Mouse (Mus musculus): ENCODE measurements around the gene Ckap2l.

Ckap2l gene

DNA sequence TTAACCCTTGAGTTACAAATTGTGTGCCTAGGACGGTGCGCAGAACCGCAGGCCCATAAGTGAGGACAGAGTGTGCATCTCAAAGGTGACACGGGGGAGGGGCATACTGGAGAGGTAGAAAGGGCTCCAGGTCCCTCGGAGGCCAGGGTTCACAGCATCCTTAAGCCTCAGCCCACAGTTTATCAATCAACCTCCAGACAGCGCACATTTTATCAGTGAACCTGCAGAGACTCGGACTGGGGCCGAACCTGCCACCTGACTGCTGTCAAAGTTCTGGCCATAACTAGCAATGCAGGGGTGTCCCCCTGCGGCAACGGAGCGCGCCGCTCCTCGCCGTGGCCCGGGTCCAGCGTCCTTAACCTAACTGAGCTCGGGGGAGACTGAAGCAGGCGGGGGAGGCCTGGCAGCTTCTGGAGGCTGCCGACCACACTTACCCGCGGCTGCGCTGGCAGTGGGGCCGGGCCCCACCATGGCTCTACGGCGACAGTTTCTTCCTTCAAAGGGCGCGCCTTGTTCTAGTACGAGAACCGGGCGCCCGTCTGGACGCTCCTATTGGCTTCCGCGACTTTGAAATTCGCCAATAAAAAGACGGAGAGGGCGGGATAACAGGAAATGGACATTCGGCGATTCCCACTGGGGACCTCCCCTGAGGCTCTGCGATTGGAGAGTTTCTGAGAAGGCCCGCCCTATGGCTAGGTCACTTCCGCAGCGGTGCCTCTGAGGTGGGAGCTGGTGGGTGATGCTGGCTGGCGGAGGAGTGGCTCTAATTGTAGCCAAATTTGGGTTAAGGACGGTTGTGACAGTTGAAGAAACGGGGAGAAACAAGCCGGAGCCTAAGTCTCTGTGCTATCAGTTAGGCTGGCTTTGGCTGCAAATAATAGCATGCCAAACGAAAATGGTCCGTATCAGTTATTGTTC is at the start of gene Ckap2l:
Gene Ckap2l, minus strand, starts transcription at position 542 of the 918 bp plus-strand sequence.
- peak; percentile 97 for DNase-seq (ENCODE audit: low read depth, low spot score)

DNA sequence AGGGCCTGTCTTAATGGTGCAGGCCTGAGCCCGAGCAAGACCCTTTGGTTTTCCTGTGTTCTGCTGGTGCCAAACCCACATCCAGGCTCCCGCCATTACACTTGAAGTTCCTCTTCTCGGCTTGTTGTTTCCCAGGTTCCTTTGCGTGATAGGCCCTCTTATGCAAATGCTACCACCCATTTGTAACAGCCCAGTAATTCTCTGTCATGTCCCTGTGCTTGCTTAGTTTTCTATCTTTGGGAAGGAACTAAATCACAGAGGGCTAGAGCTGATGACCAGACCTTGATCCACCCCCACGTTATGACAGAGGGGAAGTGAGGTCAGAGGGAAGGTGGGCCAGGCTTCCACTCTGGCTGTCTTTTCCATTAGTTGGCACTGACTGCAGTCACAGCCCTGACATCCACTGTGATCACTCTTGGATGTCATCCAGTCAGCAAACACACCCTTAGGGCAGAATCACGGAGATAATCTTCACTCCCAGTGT is 41.2 kb upstream of the Ckap2l start:
- DNase-seq (ENCODE audit: low read depth, low spot score), result no peak

DNA sequence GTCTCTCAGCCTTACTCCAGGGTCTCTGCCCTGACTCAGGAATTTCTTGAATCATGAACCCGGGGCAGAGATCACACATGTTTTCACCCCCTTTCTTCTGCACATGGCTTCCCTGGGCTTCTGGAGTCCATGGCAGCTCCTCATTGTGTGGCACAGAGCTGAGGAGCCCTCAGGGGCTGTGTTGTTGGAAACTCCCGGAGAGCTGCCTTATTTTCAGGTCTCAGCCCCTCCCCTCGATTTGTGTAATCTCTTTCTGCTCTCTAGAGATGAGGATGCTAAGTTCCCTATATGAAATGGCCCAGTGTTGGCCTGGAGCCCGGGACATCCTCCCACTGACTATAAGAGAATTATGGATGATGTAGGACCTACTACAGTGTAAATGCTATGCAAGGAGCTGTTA is 36.5 kb upstream of the Ckap2l start:
- DNase-seq (ENCODE audit: low read depth, low spot score), result no peak

DNA sequence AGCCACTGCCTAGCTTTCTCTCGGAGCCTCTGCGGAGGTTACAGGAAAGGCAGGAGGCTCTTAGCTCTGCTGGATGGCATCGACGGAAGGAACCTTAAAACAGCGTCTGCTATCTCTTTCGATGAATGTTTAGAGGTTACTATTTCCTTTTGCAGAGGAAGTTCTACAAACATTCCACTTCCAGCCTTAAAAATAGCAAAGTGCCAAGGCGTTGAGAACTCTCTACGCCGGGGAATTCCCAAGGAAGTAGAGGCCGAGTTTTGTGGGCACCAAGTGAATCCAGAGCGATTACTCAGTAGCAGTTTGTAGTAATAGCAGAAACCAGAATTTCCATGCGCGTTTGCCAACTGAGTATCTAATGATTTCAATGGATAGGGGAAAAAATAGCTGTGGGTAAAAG is 33.5 kb upstream of the Ckap2l start:
- no peak for DNase-seq (ENCODE audit: low read depth, low spot score)

DNA sequence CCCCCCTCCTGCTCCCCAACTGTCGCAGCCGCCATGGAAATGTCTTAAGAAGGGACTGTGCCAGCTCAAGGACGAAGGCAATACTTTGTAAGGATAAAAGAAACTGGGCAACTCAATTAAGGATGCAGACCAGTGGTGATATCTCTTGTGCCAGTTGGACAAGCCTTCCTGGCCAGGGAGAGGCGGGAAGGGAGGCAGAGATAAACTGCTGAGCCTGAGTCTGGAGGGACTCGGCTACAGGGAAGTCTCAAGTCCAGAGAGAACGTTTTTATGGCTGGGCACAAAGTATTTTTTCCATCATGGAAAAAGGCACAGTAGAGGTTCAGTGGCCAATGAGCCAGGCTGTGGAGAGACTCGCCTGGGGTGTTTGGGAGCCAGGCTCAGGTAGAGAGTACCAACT is 33.0 kb upstream of the Ckap2l start:
- DNase-seq (ENCODE audit: low read depth, low spot score), result no peak

DNA sequence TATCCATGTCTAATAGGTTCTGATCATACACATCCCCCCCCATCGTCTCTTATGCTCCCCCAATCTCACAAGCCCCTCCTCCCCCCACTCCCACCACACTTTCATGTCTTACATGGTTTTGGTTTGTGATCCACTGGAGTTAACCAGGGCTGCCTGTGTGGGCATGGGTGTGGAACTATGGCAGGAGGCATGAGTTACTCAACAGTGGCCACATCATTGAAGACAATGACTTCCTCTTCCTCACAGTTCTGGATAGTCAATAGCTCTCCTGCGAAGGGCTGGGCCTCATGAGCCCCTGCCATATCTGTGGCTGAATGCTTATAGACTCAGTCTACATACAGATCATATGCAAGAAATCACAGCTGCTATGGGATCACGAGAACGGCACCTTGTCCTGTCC is 31.2 kb upstream of the Ckap2l start:
- no peak for DNase-seq (ENCODE audit: low read depth, low spot score)

DNA sequence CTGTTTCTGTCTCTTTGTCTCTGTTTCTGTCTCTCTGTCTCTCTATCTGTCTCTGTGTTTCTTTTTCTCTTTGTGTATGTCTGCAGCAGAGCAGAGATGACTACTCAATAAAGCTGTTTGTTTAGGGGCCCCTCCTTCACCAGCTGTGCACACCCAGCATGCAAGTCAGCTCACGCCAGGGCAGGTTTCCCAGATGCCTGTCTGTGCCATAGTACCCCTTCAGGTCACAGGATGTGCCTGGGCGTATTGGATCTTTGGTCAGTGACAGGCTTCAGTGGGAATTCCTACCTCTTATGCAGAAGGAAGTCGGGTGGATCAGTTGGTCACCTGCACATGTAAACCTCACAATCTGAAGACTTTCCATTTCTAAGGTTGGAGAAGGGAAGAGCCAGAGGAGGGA is 27.2 kb upstream of the Ckap2l start:
- DNase-seq (ENCODE audit: low read depth, low spot score), result no peak

DNA sequence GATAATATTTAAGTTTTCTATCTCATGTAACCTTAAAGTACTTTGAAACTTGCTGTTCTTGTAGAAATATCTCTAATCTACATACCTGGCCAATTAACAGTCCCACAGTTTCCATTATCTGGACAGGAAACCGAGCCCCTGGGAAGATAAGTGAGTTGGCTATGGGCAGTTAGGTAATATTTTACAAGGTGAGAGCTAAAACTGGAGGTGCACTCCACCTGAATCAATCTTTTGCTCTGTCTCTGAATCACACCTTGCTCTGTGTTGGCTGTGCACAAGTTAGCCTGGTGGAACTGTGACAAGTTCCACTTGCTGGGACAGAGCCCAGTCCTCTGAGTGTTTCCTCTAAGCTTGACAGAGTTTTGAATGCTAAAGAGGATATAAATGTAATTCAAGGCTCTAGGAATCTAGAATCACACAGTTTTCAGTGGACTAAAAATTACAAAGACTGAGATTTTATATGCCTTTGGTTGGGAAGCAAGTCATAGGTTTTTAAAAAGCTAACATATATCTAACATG is 25.2 kb upstream of the Ckap2l start:
- DNase-seq (ENCODE audit: low read depth, low spot score), result no peak

DNA sequence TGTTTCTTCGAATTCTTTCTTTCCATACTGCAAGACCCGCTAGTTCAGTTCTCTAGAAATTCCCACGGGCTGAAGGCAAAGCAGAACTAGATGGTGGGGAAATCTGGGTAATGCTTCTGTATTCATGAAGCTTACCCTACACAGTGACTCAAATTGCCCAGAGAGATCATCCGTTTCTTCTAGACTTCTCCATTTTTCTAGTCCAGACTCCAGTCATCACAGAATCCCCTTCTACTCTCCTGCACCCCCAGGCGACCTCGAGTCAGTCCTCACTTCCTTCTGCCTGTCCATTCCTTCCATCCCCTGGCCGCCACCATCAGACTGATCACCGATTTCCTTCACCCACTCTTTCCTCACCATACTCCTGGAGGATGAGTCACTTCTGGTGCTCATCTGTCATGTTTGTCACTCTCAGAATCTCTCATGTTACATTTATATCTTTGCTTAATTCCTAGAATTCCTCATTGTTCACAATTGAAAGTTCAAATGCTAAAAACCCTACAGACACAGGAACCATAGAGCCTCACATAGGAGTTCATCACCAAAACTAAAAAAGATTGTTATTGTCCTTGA is 23.1 kb upstream of the Ckap2l start:
- DNase-seq (ENCODE audit: low read depth, low spot score), result no peak

DNA sequence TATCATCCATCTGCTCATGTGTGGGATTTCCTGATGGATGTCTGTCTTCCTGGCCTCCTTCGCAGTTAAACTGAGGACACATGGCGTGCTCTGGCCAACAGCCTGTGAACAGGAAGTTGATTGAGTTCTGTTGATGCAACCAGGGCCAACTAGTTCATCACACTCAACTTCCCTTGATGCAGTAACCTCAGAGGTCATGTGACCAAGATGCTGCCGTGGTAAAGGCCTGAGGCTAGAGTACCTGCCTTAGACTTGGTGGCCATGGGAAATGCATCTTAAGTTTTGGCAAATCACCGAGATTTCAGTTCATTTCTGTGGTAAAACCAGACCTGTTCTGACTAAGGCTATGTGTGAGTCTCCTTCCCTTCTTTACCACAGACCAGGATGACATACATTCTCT is 18.8 kb upstream of the Ckap2l start:
- no peak for DNase-seq (ENCODE audit: low read depth, low spot score)

DNA sequence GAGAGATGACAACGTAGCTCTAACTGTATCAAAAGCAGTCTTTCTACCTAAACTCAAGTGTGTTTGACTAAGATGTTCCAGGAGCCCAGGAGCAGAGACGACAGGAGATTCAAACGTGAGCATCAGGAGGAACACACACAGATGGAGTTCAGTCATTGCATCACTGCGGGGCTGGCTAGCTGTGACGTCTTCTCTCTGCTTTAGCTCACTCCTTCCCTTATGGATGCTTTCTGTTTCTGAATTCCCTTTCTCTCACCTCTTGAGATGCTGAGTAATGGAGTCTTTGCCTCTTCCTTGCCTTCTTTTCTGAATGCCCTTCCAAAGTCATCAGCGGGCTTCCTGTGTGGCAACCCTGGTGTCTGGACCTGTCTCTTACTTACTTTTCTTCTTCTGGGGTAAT is 17.9 kb upstream of the Ckap2l start:
- no peak for DNase-seq (ENCODE audit: low read depth, low spot score)

DNA sequence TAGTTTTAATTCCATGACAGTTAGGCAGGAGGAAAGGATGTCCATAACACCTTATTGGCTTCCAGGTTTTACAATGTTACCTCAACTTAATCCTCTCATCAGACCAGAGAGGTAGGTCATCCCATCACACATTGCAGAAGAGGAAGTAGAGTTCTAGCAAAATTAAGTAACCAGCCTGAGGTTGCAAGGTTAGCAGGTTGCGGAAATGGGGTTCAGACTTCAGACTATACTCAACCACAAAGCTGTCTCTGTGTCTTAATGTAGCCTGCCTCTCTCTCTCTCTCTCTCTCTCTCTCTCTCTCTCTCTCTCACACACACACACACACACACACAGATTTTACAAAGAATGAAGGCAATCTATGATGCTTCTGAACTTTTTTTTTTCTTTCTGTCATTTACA is 16.9 kb upstream of the Ckap2l start:
- DNase-seq (ENCODE audit: low read depth, low spot score), result no peak

DNA sequence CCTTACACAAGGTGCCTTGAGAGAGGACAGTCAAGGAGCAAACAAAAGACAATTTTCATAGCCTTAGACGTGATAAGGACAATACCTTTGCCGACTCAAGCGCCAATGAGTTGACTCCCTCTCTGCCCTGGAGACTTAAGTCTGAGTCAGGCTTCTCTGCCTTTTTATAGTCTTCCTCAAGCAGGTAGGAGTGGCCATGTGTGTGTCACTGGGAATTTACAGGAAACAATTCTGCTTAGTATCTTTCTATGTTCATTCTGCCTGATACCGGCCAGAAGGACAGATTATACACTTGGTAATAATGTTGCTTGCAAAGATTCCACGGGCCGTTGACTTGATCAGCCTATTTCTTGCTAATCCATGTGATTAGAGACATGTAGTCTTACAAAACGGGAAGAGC is 12.8 kb upstream of the Ckap2l start, which contains the start of gene Il1a:
Gene Il1a, minus strand, starts transcription at position 137 of the 400 bp plus-strand sequence.
- DNase-seq (ENCODE audit: low read depth, low spot score), result no peak

DNA sequence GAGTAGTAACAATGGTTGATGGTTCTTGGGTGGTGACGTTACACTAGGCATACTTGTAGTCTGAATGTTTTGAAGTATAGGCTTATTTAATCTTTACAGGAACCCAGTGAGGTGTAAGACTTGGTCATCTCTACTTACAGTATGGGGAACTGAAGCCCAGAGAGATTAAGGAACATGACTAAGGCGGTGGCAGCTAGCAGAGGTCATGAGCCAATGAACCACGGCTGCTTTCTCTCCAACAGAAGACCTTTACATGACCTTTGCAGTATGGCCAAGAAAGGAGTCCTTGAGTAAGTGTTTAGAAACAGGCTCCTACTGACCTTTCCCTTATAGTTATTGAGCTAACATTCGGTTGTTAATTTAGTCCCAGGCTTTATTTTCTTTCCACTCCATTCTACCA is 9.0 kb upstream of the Ckap2l start:
- DNase-seq (ENCODE audit: low read depth, low spot score), result no peak

DNA sequence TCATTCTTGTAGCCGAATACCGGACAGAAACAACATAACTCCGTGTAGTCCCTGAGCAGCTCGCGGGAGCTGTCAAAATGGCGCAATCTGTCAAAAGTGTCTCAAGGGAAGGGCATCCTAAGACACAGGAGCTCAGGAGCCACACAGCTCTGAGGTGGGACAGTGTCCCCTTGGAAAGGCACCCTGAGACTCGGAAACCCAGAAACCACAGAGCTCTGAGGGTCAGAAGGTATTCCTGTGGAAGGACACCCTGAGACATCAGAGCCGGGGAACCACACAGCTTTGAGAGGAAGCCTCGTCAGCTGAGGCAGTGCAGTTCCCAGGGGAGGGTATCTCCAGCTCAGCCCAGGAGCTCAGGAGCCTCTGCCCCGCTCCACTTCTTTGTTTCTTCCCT is 574 bp upstream of the Ckap2l start:
- DNase-seq (ENCODE audit: low read depth, low spot score), result peak; percentile 34

DNA sequence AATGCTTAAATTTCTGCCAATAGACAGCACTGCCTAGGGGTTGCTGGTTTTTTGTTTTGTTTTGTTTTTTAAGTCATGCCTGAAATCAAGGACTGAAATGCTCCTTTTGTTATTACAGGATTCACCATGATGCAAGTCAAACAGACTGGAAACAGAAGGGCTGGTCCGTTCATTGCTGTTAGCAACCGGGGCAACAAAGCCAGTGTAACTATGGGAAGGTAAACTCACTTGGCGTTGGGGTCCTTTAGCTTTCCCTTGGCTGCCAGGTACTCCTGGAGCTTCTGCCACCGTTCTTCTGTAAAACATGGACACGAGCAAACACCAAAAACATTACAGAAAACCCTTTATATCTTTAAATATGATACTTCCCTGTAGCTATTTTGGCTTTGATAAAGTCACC is 926 bp downstream of the Ckap2l start:
- DNase-seq (ENCODE audit: low read depth, low spot score), result no peak

DNA sequence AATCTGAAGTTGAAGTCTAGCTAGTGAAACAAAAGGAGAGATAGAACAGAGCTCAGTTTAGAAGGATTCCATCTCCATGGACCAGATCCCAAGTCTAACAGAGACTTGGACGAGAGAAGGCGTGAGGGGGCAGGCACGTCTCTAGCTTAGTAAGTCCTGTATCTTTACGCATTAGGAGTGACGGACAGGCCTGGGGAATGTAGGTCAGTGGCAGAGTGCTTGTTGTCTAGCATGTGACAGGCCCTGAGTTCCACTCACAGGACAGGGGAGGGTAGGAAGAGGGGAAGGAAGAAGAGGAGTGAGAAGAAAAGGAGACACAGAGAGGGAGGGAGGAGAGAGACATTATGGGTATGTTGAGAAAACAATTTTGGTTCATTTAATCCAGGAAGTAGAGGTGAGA is 1.9 kb downstream of the Ckap2l start:
- DNase-seq (ENCODE audit: low read depth, low spot score), result no peak

DNA sequence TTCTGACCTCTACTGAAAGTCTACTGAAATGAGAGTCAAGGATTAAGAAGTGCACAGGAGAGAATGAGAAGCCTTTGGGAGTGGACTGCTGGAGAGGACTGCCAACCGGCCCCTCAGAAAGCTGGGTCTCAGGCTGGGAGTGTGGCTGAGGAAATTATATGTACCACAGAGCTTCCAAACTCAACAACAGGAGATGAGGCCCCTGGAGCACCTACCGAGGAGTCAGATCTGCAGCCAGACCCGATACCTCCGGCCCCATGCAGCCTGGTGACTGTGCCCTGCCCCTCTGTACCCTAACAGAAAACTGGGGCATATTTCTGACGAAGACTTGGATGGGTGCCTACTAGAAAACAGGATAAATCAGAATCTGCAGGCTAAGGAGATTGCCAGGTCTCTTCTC is 23.2 kb downstream of the Ckap2l start:
- no peak for DNase-seq (ENCODE audit: low read depth, low spot score)

DNA sequence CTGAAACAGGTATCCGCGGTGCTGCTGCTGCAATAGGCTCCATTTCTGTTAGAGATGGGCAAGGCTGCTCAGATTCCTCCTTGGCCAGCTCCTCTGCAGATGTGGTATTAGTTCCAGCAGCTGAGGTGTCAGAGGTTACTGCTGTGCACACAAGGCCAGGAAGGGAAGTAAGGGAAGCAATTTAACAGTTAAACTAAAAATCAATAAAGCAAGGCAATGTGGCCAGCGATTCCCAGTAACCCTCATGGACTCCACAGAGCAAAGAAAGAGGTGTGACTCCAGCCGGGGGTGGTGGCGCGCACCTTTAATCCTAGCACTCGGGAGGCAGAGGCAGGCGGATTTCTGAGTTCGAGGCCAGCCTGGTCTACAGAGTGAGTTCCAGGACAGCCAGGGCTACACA is 26.4 kb downstream of the Ckap2l start:
- DNase-seq (ENCODE audit: low read depth, low spot score), result no peak

DNA sequence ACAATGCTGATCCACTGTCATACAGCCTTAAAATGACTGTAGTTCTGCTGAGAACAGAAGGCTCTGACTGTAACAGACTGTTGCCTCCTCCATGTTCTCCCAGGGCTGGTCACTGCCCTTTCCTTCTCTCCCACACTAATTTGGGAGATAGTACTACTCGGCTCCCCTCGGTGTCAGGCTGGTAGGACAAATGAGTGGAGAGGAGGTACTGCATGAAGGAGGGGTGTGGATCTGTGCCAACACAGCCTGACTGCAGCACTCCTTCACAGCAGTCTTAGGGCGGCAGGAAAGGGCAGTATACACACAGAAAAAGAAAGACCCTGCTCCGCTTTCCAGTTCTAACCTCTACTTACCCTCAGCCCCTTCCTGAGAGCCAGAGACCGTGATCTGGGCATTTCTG is 27.0 kb downstream of the Ckap2l start:
- DNase-seq (ENCODE audit: low read depth, low spot score), result no peak

DNA sequence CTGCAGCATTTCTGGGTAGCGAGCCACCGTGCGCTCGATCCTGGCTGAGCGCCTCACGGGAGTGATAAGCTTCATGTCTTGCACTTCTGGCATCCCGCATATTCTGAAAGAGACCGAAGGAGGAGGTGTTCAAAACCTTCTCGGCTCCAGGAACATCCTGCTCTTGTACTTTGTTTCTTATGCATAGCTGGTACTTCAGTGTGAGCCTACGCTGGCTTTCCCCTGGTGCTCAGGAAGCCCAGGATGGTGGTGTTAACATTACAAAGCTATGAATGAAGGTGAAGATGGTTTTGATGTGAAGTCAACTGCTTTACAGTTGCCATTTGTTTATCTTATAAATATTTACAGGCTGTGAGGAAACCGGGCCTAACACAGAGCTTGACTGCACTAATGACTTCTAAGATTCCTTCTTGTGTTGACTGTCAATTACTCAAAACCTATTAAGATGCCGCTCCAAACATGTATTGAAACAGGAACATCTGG is 27.8 kb downstream of the Ckap2l start:
- no peak for DNase-seq (ENCODE audit: low read depth, low spot score)

DNA sequence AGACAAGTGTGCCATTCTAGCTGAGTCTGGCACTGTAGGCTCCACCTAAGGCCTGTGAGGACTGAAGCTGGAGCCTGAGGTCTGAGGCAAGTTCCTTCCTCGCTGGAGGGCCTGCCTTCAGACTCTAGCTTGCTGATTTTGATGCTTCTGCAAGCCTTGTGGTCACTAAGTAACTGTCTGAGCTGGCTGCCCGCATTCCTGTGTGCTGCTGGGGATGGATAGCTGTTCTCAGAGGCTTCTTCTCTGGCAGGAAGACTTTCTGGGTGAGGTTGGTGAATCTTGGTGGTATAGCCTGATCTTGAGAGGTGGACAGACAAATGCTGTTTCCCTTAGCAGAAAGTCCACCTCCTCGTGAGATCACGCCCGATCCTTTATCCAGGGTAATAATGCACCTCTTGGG is 29.3 kb downstream of the Ckap2l start:
- DNase-seq (ENCODE audit: low read depth, low spot score), result no peak

DNA sequence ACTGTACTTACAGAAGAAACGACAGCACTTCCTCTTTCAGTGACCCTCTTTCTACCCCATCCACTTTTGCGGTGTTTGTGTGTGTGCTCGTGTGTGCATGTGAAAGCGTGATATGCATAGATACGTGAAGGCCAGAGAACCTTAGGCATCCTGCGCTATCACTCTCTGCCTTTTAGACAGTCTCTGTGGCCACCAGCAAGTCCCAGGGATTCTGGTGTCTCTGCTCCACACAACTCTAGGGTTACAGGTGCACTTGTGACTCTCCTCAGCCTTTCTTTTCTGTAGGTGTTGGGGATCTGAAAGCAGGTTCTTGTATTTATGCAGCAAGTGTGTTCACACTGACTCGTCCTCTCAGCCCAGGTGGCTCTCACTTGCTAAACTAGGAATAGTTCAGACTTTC is 31.7 kb downstream of the Ckap2l start:
- DNase-seq (ENCODE audit: low read depth, low spot score), result no peak
